Mouse (Mus musculus) CD4-positive naive resting alpha-beta T cell, adult 76 days (primary cell): ENCODE measurements around the gene Gm2916. TPM values are rescaled to one million over a fixed set of nuclear protein-coding genes. Genes with fewer than 3 reads are reported as not detected.

Experiments
- total RNA-seq: library from RNA; stranded (reverse); gene quantifications from one replicate; pipeline ENCODE4 v1.2.4, GENCODE M21; 2023

Gm2916 gene
- not detected for total RNA-seq

DNA sequence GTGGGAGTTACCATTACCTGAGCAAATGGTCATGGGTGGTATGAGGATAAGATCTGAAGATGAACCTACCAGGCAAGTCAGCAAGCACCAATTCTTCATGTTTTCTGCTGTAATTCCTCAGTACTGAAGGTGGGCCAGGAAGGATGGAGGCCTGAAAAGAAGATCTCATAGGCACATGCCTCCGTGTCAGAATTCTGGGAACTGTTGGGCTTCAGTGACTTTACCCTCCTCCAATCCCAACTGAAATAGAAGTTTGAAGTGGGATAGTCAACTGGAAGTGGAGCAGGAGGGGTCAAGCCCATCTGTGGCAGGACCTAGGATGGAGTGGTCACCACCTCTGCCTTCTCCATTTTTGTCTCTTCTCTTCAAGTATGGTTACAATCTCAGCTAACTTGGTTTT is at the start of gene Gm2916:
Gene Gm2916, plus strand, starts transcription at position 301 of the 400 bp plus-strand sequence.

DNA sequence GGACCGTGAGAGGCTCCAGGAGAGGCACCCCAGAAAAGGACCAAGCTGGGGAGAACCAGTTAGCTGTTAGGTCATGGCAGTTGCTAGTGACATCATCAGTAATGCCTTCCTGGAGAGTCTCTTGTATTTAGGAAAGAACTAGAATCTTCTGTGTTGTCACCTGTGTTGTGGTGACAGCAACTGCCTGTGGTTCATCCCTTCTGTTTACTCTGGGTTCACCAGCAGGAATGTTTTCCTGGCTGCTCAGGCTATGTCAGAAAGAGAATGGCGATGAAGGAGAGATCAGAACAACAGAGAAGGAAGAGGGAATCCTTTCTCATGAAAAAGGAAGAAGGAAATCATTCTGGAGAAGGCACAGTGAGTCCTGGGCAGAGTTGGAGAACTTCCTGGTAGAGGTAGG is 38.0 kb upstream of the Gm2916 start, which contains the start of gene Gm3033:
Gene Gm3033, plus strand, starts transcription at position 301 of the 400 bp plus-strand sequence.

DNA sequence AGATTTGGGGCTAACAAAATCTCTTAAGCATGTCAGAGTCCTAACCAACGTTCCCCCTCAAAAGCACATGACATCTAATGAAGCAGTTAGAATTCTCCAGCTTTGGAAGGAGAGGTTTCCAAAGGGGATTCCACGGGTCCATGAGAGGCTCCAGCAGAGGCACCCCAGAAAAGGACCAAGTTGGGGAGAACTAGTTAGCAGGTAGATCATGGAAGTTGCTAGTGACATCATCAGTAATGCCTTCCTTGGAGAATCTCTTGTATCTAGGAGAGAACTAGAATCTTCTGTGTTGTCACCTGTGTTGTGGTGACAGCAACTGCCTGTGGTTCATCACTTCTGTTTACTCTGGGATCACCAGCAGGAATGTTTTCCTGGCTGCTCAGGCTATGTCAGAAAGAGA is 47.5 kb downstream of the Gm2916 start, which contains the start of gene Gm3029:
Gene Gm3029, plus strand, starts transcription at position 301 of the 400 bp plus-strand sequence.

DNA sequence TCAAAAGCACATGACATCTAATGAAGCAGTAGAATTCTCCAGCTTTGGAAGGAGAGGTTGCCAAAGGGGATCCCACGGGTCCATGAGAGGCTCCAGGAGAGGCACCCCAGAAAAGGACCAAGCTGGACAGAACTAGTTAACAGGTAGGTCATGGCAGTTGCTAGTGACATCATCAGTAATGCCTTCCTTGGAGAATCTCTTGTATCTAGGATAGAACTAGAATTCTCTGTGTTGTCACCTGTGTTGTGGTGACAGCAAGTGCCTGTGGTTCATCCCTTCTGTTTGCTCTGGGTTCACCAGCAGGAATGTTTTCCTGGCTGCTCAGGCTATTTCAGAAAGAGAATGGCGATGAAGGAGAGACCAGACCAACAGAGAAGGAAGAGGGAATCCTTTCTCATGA is 79.3 kb downstream of the Gm2916 start, which contains the start of gene Gm3095:
Gene Gm3095, plus strand, starts transcription at position 301 of the 400 bp plus-strand sequence.

Other genes starting within 250 kb of the Gm2916 start
- gene Gm3012, start 249.7 kb upstream of the Gm2916 start, total RNA-seq = not detected
- not detected for gene Gm3020, start 232.1 kb upstream of the Gm2916 start, total RNA-seq
- not detected for gene Gm3043, start 195.4 kb upstream of the Gm2916 start, total RNA-seq
- gene Gm3002, start 74.1 kb upstream of the Gm2916 start, total RNA-seq = not detected
- gene Gm3033, start 37.9 kb upstream of the Gm2916 start, total RNA-seq = not detected
- not detected for gene Gm3029, start 47.6 kb downstream of the Gm2916 start, total RNA-seq
- gene Gm3095, start 79.4 kb downstream of the Gm2916 start, total RNA-seq = not detected
- not detected for gene Gm3099, start 114.2 kb downstream of the Gm2916 start, total RNA-seq
- gene Gm5796, start 139.8 kb downstream of the Gm2916 start, total RNA-seq = not detected
- not detected for gene Gm3115, start 199.9 kb downstream of the Gm2916 start, total RNA-seq
- gene Gm8108, start 226.4 kb downstream of the Gm2916 start, total RNA-seq = 0.88 TPM